ENCODE assay signal across 17 mouse cellular contexts in genomic region chr9:83389570-83389969, GRCm38 (mm10).
"Had no signal": no experiment of that assay in that cellular context is flagged by ENCODE, and none has a peak within 500 bp of the region (broad histone marks: within the 10 kb centered on the region; RNA-seq: fewer than 3 reads in every experiment).

No protein-coding gene starts in this region.

- H3K27ac ChIP-seq: liver, embryonic 12.5 days; liver, embryonic 14.5 days; midbrain, embryonic 12.5 days; neural tube, embryonic 13.5 days; neural tube, embryonic 15.5 days had no signal

- H3K9me3 ChIP-seq: liver, embryonic 12.5 days; midbrain, embryonic 12.5 days; neural tube, embryonic 13.5 days; neural tube, embryonic 15.5 days had no signal

- DNase-seq: lung, adult 18-20 months; lung, embryonic 14.5 days; lung, postnatal 10 days; lung, postnatal 4 days; right cerebral cortex, adult 18-20 months; right cerebral cortex, postnatal 25 days; right cerebral cortex, postnatal 4 days; spleen, adult 18-20 months; thymus, adult 18-20 months; thymus, postnatal 14 days; thymus, postnatal 36 days had no signal

- H3K36me3 ChIP-seq: liver, embryonic 12.5 days had no signal

- H3K9ac ChIP-seq: liver, embryonic 12.5 days; liver, embryonic 14.5 days; lung, embryonic 14.5 days; midbrain, embryonic 12.5 days; neural tube, embryonic 13.5 days; neural tube, embryonic 15.5 days had no signal

- H3K27me3 ChIP-seq: liver, embryonic 12.5 days; midbrain, embryonic 12.5 days; neural tube, embryonic 13.5 days; neural tube, embryonic 15.5 days had no signal

- ATAC-seq: liver, embryonic 12.5 days had no signal

- H3K4me1 ChIP-seq: liver, embryonic 12.5 days; midbrain, embryonic 12.5 days had no signal

- H3K4me3 ChIP-seq: liver, embryonic 12.5 days; midbrain, embryonic 12.5 days; myocyte; neural tube, embryonic 13.5 days; neural tube, embryonic 15.5 days had no signal

- H3K4me2 ChIP-seq: liver, embryonic 12.5 days; lung, embryonic 14.5 days; midbrain, embryonic 12.5 days; neural tube, embryonic 13.5 days; neural tube, embryonic 15.5 days had no signal
